Mouse (Mus musculus) skeletal muscle tissue, adult 2 months (tissue): Measurements from ENCODE around the gene Llgl2.
"Not testable (repeated sequence)": the region's sequence is repeated elsewhere in the genome, so short reads cannot be mapped to it uniquely, and the experiment has no call there.

Source experiments
- DNase-seq: peaks from one replicate; pipeline ENCODE4 v3.0.0-alpha.2; 2012; ENCODE audit warnings: low read depth, low spot score

The Llgl2 gene

GRCm38 (mm10) chr11:115833021-115833513, 9.2 kb downstream of the Llgl2 start:
- no peak for DNase-seq

DNA sequence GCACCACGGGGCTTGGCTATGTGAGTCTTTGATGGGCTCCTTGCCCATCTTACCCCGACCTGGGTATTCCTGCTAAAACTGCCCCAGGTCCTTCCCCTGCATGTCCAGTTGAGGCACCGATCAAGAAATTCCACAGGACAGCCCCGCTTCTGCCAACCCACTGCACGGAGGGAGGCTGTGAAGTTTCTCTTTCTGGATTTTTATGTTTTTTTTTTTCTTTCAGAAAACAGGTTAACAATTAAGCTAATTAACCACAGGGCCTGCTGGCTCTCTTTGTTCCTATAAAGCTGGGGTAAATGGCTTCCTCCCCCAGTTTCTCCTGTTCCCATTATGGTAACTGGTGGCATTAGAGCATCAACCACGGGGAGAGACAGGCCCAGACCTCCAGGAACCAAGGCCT, 10.2 kb downstream of the Llgl2 start:
- DNase-seq, result no peak

DNA sequence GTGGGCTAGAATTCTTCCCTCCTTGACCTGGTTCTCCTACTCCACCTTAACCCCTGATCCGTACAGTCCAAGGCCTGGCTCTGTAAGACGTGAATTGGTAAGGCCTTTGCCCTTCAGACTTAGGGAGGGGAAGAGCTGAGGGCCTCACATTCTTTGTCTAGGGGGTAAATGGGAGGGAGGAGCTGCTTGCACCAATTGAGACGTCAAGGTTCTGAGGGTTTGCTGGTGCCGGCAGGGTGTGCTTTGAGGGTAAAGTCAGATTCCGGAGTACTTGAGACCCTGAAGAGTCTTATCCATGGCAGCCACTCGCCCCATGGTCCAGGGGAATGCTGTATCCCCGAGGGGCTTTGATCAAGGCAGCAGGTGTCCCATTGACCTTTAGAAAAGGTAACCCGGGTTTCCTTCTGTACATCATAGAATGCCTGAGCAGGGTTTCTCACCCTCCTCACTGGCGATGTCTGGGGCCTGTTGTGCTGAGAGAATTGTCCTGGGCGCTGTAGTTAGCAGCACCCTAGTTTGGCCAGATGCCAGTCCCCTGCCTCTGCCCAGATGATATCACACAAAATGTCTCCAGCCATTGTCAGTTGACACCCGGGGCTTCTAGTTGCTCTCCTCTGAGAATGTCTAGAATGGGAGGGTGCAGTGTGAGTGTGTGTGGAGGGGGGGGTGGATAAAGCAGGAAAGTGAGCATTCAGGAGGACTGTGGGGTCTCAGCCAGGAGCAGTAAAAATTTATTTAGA, 13.0 kb downstream of the Llgl2 start:
- DNase-seq, result no peak

GRCm38 (mm10) chr11:115837606-115838345, 13.9 kb downstream of the Llgl2 start:
- no peak for DNase-seq

DNA sequence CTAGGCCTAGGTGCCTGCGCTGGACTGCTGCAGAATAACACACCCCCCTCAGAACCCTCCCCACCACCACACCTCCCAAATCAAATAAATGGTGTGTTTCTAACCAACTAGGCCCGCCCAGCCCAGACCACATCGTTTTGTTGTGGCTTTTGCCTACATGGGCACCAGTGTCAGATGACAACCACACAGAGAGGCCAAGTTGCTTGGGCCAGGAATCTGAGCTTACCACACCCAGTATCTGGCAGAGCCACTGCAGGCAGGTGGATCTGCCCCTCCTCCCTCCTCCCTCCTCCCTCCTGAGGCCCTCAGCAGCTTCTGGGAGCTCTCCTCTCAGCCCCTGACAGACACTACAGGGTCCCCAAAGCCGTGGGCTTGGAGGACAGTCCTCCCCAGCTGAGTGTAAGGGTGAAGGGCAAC, 15.1 kb downstream of the Llgl2 start:
- peak; percentile 73 for DNase-seq

DNA sequence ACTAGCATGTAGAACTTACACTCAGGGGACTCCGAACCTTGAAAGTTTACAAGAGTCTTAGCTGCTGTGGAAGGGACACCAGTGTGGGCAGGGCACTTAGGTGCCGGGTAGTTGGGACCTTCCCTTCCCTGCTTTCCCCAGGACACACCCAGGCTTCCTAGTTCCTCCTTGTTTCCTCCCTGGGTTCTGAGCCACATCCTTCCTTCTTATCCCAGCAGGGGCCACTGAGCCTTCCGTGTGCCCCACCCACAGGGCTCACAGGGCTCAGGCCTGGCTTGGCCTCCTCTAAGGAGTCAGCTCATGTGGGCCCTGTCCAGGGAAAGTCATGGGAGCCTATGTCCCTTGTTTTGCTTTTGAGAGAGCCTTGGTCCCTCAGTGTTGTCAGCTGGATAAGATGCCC, 15.9 kb downstream of the Llgl2 start:
- DNase-seq, result no peak

GRCm38 (mm10) chr11:115841044-115841443, 17.2 kb downstream of the Llgl2 start:
- no peak for DNase-seq

GRCm38 (mm10) chr11:115841961-115842550, 18.2 kb downstream of the Llgl2 start:
- no peak for DNase-seq

DNA sequence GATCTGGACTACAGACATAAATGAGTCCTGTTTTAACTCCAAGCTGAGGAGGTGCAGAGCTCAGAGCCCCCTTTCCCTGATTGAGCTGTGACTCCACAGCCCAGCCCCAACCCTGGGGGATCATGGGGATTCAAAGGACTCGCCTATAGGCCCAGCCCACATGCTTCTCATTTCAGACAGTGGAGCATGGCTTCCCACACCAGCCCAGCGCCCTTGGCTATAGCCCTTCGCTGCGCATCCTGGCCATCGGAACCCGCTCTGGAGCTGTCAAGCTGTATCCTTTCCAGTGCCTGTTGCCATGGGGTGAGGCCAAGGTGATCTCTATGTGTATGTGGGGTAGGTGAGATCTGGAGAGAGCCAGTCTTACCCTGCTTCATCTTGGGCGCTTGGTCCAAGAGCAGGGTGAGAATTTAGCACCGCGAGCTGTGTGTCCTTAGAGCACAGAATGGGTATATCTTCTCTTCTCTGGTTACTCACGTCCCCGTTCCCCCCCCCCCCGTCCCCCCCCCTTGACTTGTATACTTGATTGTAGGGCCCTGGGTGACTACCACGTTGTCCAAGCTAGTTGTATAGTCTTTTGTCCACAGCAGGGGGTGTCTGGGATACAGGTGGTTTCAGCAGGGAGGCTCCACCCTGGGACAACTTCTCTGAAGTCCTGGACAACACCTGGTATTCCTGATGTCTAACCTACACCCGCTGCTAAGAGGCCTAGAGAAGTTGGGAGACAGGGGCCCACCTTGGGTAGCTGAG, 19.5 kb downstream of the Llgl2 start:
- no peak for DNase-seq

DNA sequence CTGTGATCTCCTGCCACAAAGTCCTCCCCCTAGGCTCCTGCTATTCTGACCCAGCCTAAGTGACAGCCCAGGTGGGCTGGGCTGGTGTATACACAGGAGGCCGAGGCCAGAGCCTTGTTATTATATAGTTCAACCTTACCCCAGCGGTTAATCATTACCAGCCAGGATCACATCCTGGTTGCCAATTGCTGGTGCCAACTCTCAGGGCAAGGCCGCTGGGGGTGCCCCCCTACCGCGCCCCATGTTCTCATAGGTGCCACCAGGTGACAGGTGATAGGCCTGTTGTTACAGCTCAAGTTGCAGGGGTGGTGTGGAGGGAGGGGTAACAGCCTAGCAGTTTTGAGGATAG, 20.0 kb downstream of the Llgl2 start:
- DNase-seq, result no peak

DNA sequence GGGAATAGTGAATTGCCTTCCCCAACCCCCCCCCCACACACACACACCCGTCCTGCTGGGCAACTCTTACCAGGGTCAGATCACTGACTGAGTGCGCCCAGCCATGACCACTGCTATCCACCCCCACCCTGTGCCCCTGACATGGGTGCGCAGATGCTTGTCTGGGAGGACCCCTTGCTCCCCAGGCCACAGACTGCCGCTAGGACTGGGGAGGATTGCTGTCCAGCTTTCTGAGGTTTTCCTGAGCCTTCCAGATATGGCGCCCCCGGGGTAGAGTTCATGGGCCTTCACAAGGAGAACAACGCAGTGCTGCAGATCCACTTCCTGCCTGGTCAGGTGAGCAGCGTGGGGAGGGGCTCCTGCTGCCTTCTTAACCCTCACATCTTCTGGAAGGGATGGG, 20.4 kb downstream of the Llgl2 start:
- DNase-seq, result no peak

GRCm38 (mm10) chr11:115845819-115846218, 22.0 kb downstream of the Llgl2 start:
- no peak for DNase-seq

DNA sequence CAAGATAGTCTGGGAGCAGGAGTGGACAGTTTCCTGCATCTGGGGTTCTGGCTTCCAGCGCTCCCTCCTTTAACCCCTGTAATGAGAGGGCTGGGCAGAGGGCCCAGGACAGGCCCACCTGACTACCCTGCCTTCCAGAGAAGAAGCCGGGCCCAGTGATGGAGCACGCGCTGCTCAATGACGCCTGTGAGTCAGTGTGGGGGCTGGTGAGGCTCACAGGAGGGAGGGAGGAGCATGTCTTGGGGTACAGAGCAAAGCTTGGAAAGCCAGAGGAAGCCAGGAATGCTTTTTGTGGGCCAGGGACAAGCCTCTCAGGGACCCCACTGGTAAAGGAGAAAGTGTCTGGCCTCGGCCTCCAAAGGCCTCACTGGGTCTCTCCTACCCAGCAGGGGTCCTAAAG, 30.8 kb downstream of the Llgl2 start:
- DNase-seq, result no peak

DNA sequence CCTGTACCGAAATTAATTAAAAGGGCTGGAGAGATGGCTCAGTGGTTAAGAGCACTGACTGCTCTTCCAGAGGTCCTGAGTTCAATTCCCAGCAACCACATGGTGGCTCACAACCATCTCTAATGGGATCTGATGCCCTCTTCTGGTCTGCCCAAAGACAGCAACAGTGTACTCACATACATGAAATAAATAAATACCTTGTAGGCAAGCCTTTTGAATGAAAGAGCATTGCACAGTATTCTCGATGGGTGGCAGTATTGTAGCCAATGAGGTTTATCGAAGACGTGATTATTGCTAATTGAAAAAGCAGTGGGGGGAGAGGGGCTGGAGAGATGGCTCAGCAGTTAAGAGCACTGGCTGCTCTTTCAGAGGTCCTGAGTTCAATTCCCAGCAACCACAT, 33.3 kb downstream of the Llgl2 start:
- DNase-seq, result not testable (repeated sequence)

- no peak for DNase-seq
Observed at GRCm38 (mm10) chr11:115857936-115858335, 34.1 kb downstream of the Llgl2 start.

GRCm38 (mm10) chr11:115858354-115858753, 34.5 kb downstream of the Llgl2 start, which contains the start of gene Myo15b:
Gene Myo15b, plus strand, starts transcription at chr11:115858406.
- DNase-seq, result no peak

- DNase-seq, result peak; percentile 81
Observed at GRCm38 (mm10) chr11:115859143-115859945, 35.5 kb downstream of the Llgl2 start.

DNA sequence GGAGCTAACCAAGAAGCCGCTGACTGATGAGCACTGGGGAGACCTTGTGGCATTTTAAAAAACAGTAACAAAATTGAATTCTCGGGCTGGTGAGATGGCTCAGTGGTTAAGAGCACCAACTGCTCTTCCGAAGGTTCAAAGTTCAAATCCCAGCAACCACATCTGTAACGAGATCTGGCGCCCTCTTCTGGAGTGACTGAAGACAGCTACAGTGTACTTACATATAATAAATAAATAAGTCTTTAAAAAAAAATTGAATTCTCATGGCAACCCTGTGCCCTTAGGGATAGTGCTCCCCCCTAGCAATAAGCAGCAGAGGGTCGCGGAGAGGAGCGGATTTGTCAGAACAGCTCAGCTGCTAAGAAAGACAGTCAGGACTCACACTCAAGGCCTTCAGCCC, 40.0 kb downstream of the Llgl2 start:
- no peak for DNase-seq

DNA sequence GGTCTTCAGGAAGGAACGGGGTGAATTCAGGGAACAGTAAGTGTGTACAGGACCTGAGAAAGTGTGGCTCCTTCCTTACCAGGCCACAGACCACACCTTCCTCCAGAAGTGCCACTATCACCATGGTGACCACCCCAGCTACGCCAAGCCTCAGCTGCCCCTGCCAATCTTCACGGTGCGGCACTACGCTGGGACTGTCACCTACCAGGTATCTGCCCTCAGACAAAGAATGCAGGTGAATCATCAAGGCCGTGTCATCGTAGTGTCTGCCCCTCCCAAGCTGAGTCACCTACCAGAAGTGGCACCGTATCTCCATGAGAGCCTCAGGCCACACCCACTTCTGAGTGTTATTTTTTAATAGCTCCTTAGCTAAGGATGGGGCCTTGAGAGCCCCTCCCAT, 45.5 kb downstream of the Llgl2 start:
- no peak for DNase-seq

DNA sequence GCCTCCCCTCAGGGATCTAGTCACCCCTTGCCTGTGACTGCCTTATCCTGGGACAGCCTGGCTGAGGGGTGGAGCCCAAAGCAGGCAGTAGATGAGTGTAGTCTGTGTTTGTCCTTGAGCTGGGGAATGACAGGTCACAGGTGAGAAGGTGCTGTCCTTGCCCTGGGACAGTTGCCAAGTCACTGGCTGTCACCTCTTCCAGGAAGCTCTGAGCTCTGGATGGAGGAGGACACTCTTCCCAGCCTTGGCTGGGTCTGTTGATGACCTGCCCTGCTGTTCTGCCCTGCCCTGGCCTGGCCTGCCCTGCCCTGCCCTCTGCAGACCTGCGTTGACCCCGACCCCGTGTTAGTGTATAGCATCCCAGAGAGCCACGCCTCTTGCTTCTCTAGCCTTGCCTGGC, 48.6 kb downstream of the Llgl2 start:
- no peak for DNase-seq

DNA sequence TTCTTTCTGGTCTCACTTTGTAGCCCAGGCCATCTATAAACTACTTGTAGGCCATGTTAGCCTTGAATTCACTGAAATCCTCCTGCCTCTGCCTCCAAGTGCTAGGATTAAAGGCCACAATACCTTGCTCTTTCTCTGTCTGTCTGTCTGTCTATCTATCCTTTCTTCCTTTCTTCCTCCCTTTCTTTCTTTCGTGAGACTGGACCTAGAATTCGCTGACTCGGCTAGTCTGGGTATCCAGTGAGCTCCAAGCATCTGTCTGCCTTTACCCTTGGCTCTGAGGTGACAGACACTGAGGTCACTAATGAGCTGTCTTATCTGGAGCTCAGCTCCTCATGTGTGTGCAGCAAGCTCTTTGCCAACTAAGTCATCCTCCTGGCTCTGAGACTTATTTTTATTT, 52.1 kb downstream of the Llgl2 start:
- DNase-seq, result no peak
